Mouse (Mus musculus) embryonic facial prominence, embryonic 14.5 days (tissue): Measurements from ENCODE around the gene Ptges. TPM values are rescaled to one million over a fixed set of nuclear protein-coding genes. Genes with fewer than 3 reads are reported as not detected.

ENCODE experiments used
- ATAC-seq: fragments of 200-750 bp; cut with Nextera tagmentation; 2 replicates; pipeline ENCODE4 v1.8.0; 2017; ENCODE audit warnings: low read depth, moderate number of reproducible peaks, moderate TSS enrichment
- DNase-seq: peaks from one replicate; pipeline ENCODE4 v3.0.0-alpha.2; 2015; ENCODE audit warnings: low spot score
- H3K27ac ChIP-seq: fragments of 300-500 bp; sonication (generic); replicated peaks from 2 replicates; pipeline ENCODE4 v1.5.1; 2014; ENCODE audit warnings: low read depth, mild to moderate bottlenecking, low read length, moderate library complexity
- H3K27me3 ChIP-seq: fragments of 300-500 bp; sonication (generic); replicated peaks from 2 replicates; pipeline ENCODE4 v1.6.1; 2014; ENCODE audit warnings: low read length; ENCODE audit not compliant: control insufficient read depth, insufficient read depth
- H3K36me3 ChIP-seq: fragments of 300-500 bp; sonication (generic); 2 replicates; pipeline ENCODE4 v1.6.1; 2014; ENCODE audit warnings: low read length, mixed read lengths; ENCODE audit not compliant: control insufficient read depth, insufficient read depth
- H3K4me1 ChIP-seq: fragments of 300-500 bp; sonication (generic); 2 replicates; pipeline ENCODE4 v1.6.1; 2014; ENCODE audit warnings: antibody characterized with exemption, low read length; ENCODE audit not compliant: control insufficient read depth, insufficient read depth
- H3K4me2 ChIP-seq: fragments of 300-500 bp; sonication (generic); 2 replicates; pipeline ENCODE4 v1.6.1; 2014; ENCODE audit warnings: low read depth, mild to moderate bottlenecking, low read length, moderate library complexity, mixed read lengths
- H3K4me3 ChIP-seq: fragments of 300-500 bp; sonication (generic); 2 replicates; pipeline ENCODE4 v1.5.1; 2014; ENCODE audit warnings: low read depth, mild to moderate bottlenecking, low read length
- H3K9ac ChIP-seq: fragments of 300-500 bp; sonication (generic); 2 replicates; pipeline ENCODE4 v1.6.1; 2014; ENCODE audit warnings: low read depth, mild to moderate bottlenecking, low read length, moderate library complexity, mixed read lengths
- H3K9me3 ChIP-seq: fragments of 300-500 bp; sonication (generic); 2 replicates; pipeline ENCODE4 v1.6.1; 2016; ENCODE audit warnings: low read length; ENCODE audit not compliant: control insufficient read depth
- WGBS: fragments of 180-500 bp; shearing (Covaris S2); extraction: QIAGEN DNeasy Blood & Tissue Kit; methylation state at CpG from one replicate; pipeline ENCODE4 v1.1.7; 2014; 5-methylcytosine and 5-hydroxymethylcytosine counted together
- polyA plus RNA-seq: library from polyadenylated mRNA; unstranded; fragments of >200 nt; fragmentation: Nextera tagmentation; extraction: Ambion mirVana; gene quantifications from 2 replicates; pipeline ENCODE4 v1.2.1, GENCODE M21; 2014

The Ptges gene
- polyA plus RNA-seq, 1 experiment from 2014 or later, result 17.3 TPM

- ATAC-seq (peak; percentile 77), DNase-seq (peak; percentile 81)
- no peaks in the 10 kb centered on the region for H3K36me3 ChIP-seq
- H3K27me3 ChIP-seq, result no peaks in the 10 kb centered on the region
- peak overlapping the region; percentile 78 for H3K27ac ChIP-seq
- H3K9ac ChIP-seq, result peak overlapping the region; percentile 59
- WGBS, result 2% methylated on average over 25 of the region's 35 CpGs
- H3K4me3 ChIP-seq, result peak overlapping the region; percentile 35
- peak overlapping the region; percentile 63 for H3K4me2 ChIP-seq
- peaks cover 24% of the 10 kb centered on the region for H3K4me1 ChIP-seq
- no peaks in the 10 kb centered on the region for H3K9me3 ChIP-seq
These were observed 64.7 kb downstream of the Ptges start for GRCm38 (mm10) chr2:30864968-30865381.

DNA sequence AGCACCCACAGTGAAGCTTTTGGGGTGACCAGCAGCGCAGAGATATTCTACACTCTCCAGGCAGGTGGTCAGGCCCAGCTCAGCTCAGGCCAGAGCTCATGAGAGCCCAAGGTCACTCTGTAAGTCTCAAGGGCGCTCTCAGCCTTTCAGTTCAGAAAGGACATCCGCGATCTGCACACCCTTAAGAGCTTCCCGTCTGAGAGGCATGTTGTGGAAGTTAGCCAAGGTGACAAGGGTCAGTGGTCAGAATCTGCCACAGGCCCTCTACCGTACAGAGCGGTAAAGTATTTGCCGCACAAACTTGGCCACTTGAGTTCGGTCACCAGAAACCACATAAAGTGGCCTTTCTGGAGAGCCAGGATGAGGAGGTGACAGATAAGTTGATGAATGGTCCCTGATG lies 66.1 kb downstream of the Ptges start:
- DNase-seq (no peak), ATAC-seq (no peak)
- 54% methylated on average over 9 of the region's 9 CpGs for WGBS
- H3K4me1 ChIP-seq, result peaks cover 35% of the 10 kb centered on the region
- no peaks in the 10 kb centered on the region for H3K36me3 ChIP-seq
- no peak overlapping the region for H3K9ac ChIP-seq
- no peaks in the 10 kb centered on the region for H3K9me3 ChIP-seq
- H3K27me3 ChIP-seq, result no peaks in the 10 kb centered on the region
- no peak overlapping the region for H3K4me3 ChIP-seq
- H3K4me2 ChIP-seq, result no peak overlapping the region
- H3K27ac ChIP-seq, result peak overlapping the region; percentile 78; the same call in 1 of the 2 replicates

DNA sequence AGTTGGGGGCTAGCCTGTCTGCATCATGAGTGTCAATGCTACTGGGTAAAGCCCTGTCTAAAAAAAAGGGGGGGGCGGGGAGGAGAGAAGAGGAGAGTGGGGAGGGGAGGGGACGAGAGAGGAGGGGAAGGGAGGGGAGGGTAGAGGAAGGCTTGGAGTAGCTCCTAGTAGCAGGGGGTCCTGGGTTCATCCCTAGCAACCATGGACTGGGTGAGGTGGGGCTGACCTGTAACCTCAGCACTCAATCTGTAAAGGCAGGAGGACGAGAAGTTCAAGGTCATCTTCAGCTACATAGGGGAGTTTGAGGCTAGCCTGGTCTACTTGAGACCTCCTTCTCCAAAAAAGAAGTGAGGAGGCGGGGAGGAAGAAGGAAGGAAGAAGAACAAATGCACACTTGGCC lies 67.6 kb downstream of the Ptges start:
- Histone ChIP-seq H3K4me3 (no peak overlapping the region), H3K27me3 (no peaks in the 10 kb centered on the region), H3K9ac (no peak overlapping the region), H3K4me2 (no peak overlapping the region), H3K36me3 (no peaks in the 10 kb centered on the region), H3K9me3 (no peaks in the 10 kb centered on the region), H3K27ac (no peak overlapping the region), H3K4me1 (peaks cover 49% of the 10 kb centered on the region)
- ATAC-seq, result no peak
- 74% methylated on average over 4 of the region's 4 CpGs for whole genome bisulfite sequencing
- no peak for DNase-seq

GRCm38 (mm10) chr2:30859782-30860181 lies 69.9 kb downstream of the Ptges start:
- Histone ChIP-seq H3K4me1 (peaks cover 45% of the 10 kb centered on the region), H3K9ac (no peak overlapping the region), H3K4me3 (no peak overlapping the region), H3K27me3 (no peaks in the 10 kb centered on the region), H3K4me2 (no peak overlapping the region), H3K36me3 (no peaks in the 10 kb centered on the region), H3K9me3 (no peaks in the 10 kb centered on the region), H3K27ac (no peak overlapping the region)
- no peak for ATAC-seq
- WGBS, result 72% methylated on average over 5 of the region's 5 CpGs
- DNase-seq, result no peak

DNA sequence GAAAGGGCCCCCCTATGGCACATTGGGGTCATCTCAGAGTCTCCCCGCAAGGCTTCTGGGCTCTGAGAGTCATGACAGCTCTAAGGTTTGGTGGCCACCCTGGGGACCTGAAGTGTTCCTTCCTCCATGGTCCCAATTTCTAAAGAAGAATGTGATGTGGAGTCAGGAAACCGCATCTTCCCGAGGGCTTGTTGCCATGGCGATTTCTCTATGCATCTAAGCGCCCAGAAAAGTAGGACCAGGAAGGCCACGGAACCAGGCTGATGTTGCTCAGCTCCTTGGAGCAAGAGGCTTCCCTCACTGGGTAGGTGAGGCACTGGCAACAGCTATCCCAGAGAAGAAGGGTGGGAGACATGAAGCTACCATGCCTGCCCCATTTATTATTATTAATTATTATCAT lies 72.6 kb downstream of the Ptges start:
- no peak overlapping the region for H3K9ac ChIP-seq
- H3K9me3 ChIP-seq, result no peaks in the 10 kb centered on the region
- no peak overlapping the region for H3K4me3 ChIP-seq
- peaks cover 54% of the 10 kb centered on the region for H3K4me1 ChIP-seq
- no peak overlapping the region for H3K4me2 ChIP-seq
- no peak overlapping the region for H3K27ac ChIP-seq
- no peak for DNase-seq
- no peak for ATAC-seq
- WGBS, result 73% methylated on average over 6 of the region's 6 CpGs
- no peaks in the 10 kb centered on the region for H3K27me3 ChIP-seq
- no peaks in the 10 kb centered on the region for H3K36me3 ChIP-seq

- peak overlapping the region; percentile 87 for H3K27ac ChIP-seq
- no peak overlapping the region for H3K9ac ChIP-seq
- no peak overlapping the region for H3K4me3 ChIP-seq
- ATAC-seq (peak; percentile 58), DNase-seq (peak; percentile 86)
- H3K4me1 ChIP-seq, result peaks cover 62% of the 10 kb centered on the region
- peak overlapping the region; percentile 30 for H3K4me2 ChIP-seq
- no peaks in the 10 kb centered on the region for H3K36me3 ChIP-seq
- H3K27me3 ChIP-seq, result no peaks in the 10 kb centered on the region
- no peaks in the 10 kb centered on the region for H3K9me3 ChIP-seq
- 16% methylated on average over 20 of the region's 20 CpGs for WGBS
These were observed 76.8 kb downstream of the Ptges start for GRCm38 (mm10) chr2:30852771-30853313.

- ATAC-seq (no peak), DNase-seq (no peak)
- no peak overlapping the region for H3K4me3 ChIP-seq
- no peaks in the 10 kb centered on the region for H3K36me3 ChIP-seq
- H3K27me3 ChIP-seq, result no peaks in the 10 kb centered on the region
- peak overlapping the region; percentile 8; the same call in 1 of the 2 replicates for H3K4me2 ChIP-seq
- H3K27ac ChIP-seq, result no peak overlapping the region
- H3K4me1 ChIP-seq, result peaks cover 58% of the 10 kb centered on the region
- no peak overlapping the region for H3K9ac ChIP-seq
- 14% methylated on average over 6 of the region's 6 CpGs for WGBS
- H3K9me3 ChIP-seq, result no peaks in the 10 kb centered on the region
These were observed 79.1 kb downstream of the Ptges start for GRCm38 (mm10) chr2:30850581-30850980.

GRCm38 (mm10) chr2:30848184-30848583 lies 81.5 kb downstream of the Ptges start:
- Histone ChIP-seq H3K27me3 (no peaks in the 10 kb centered on the region; the same call in none of the 2 replicates), H3K9ac (no peak overlapping the region), H3K4me2 (peak overlapping the region; percentile 76), H3K4me1 (peaks cover 47% of the 10 kb centered on the region), H3K27ac (peak overlapping the region; percentile 66), H3K9me3 (no peaks in the 10 kb centered on the region), H3K4me3 (peak overlapping the region; percentile 78; the same call in 1 of the 2 replicates), H3K36me3 (no peaks in the 10 kb centered on the region)
- ATAC-seq (no peak), DNase-seq (peak; percentile 67)
- 28% methylated on average over 8 of the region's 8 CpGs for WGBS

DNA sequence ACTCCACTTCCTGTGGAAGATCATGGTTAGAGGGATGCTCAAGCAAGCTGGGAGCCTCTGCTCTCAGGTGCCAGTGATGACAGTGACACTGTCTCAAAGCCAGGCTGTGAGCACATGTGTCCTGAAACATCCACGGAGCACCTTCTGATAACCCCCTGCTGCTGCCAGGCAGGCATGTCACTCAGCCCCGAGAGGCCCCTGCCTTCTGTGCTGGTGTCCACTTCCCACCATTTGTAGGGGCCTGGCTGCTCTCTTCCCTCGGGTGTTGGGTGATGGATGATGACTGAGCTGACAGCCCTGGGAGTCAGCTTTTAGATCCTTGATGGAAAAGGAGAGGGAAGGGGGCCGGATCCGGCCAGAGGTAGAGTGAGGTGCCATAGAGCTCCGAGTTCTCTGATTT lies 82.9 kb downstream of the Ptges start:
- Histone ChIP-seq H3K4me3 (peak overlapping the region; percentile 78), H3K27ac (peak overlapping the region; percentile 29; the same call in 1 of the 2 replicates), H3K27me3 (no peaks in the 10 kb centered on the region; the same call in none of the 2 replicates), H3K36me3 (no peaks in the 10 kb centered on the region), H3K4me1 (peaks cover 38% of the 10 kb centered on the region), H3K9me3 (no peaks in the 10 kb centered on the region), H3K4me2 (peak overlapping the region; percentile 76), H3K9ac (peak overlapping the region; percentile 92)
- DNase-seq (no peak), ATAC-seq (no peak)
- 16% methylated on average over 6 of the region's 6 CpGs for WGBS
